Mouse (Mus musculus) lung, postnatal 0 days (tissue): ENCODE results near the gene Slc38a2.

Source experiments
- CTCF ChIP-seq: IDR thresholded peaks from 2 replicates; pipeline ENCODE4 v1.5.1; 2016; ENCODE audit warnings: antibody characterized with exemption, mild to moderate bottlenecking
- EP300 ChIP-seq: IDR thresholded peaks from 2 replicates; pipeline ENCODE4 v1.6.1; 2016; ENCODE audit warnings: antibody characterized with exemption, mild to moderate bottlenecking, control low read depth

DNA sequence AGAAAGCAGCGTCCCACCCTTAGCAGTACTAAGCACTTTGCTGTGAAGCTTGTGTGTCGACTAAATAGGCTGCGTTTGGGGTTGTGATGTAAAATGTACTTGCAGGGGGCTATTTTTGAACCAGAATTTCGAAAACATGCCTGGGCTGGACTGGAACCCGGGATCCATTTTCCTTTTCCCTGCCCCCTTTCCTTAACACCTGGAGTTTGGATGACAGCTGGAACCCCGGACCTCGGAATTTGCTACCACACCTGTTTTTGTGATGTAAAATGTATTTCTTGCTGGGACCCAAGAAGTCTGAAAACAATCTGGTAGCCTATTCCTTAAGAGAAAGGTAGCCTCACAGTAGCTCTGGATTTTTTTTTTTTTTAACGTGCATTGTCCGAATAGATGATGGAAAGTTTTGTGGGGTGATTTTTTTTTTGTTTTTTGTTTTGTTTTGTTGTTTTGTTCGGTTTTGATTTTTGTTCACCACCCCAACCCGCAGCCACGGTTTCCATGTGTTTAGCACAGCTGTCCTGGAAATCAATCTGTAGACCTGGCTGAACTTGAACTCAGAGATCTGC, 3.0 kb upstream of the Slc38a2 start:
- TF ChIP-seq CTCF (no peak), EP300 (no peak)
